Mouse (Mus musculus) intestine, embryonic 14.5 days (tissue): ENCODE measurements around the gene Pla2g6. TPM values are rescaled to one million over a fixed set of nuclear protein-coding genes. Genes with fewer than 3 reads are reported as not detected.

ENCODE experiments used
- ATAC-seq: fragments of 200-750 bp; cut with Nextera tagmentation; replicated peaks from 2 replicates; pipeline ENCODE4 v1.8.0; 2017; ENCODE audit warnings: low read depth, moderate number of reproducible peaks, moderate TSS enrichment, moderate library complexity; ENCODE audit not compliant: low FRiP score, low TSS enrichment
- DNase-seq: peaks from one replicate; pipeline ENCODE4 v3.0.0-alpha.2; 2018; ENCODE audit warnings: low spot score
- H3K27ac ChIP-seq: fragments of 300-500 bp; sonication (generic); 2 replicates; pipeline ENCODE4 v1.5.1; 2014; ENCODE audit warnings: low read depth, mild to moderate bottlenecking, control low read depth
- H3K27me3 ChIP-seq: fragments of 300-500 bp; sonication (generic); replicated peaks from 2 replicates; pipeline ENCODE4 v1.6.1; 2014; ENCODE audit warnings: low read length, control low read depth; ENCODE audit not compliant: control insufficient read depth, insufficient read depth
- H3K36me3 ChIP-seq: fragments of 300-500 bp; sonication (generic); 2 replicates; pipeline ENCODE4 v1.6.1; 2014; ENCODE audit warnings: low read length, control low read depth; ENCODE audit not compliant: control insufficient read depth, insufficient read depth
- H3K4me1 ChIP-seq: fragments of 300-500 bp; sonication (generic); replicated peaks from 2 replicates; pipeline ENCODE4 v1.6.1; 2014; ENCODE audit warnings: low read length, control low read depth, mixed read lengths; ENCODE audit not compliant: control insufficient read depth, insufficient read depth
- H3K4me2 ChIP-seq: fragments of 300-500 bp; sonication (generic); 2 replicates; pipeline ENCODE4 v1.6.1; 2014; ENCODE audit warnings: low read length
- H3K4me3 ChIP-seq: fragments of 300-500 bp; sonication (generic); 2 replicates; pipeline ENCODE4 v1.5.1; 2014; ENCODE audit warnings: low read depth, low read length, control low read depth, mixed read lengths
- H3K9ac ChIP-seq: fragments of 300-500 bp; sonication (generic); 2 replicates; pipeline ENCODE4 v1.6.1; 2014; ENCODE audit warnings: mild to moderate bottlenecking, low read length
- H3K9me3 ChIP-seq: fragments of 300-500 bp; sonication (generic); 2 replicates; pipeline ENCODE4 v1.6.1; 2016; ENCODE audit warnings: low read length, control low read depth; ENCODE audit not compliant: control insufficient read depth
- WGBS: fragments of 180-500 bp; shearing (Covaris S2); extraction: QIAGEN DNeasy Blood & Tissue Kit; methylation state at CpG from one replicate; pipeline ENCODE4 v1.1.7; 2014; 5-methylcytosine and 5-hydroxymethylcytosine counted together
- polyA plus RNA-seq: library from polyadenylated mRNA; unstranded; fragments of >200 nt; fragmentation: Nextera tagmentation; extraction: Ambion mirVana; gene quantifications from 2 replicates; pipeline ENCODE4 v1.2.1, GENCODE M21; 2014

Gene Pla2g6
- polyA plus RNA-seq, 1 experiment from 2014 or later = 20.7 TPM

- 63% methylated on average over 5 of the region's 5 CpGs for WGBS
- no peak overlapping the region for H3K4me2 ChIP-seq
- peaks cover 10% of the 10 kb centered on the region for H3K36me3 ChIP-seq
- H3K4me1 ChIP-seq = no peaks in the 10 kb centered on the region
- no peaks in the 10 kb centered on the region for H3K9me3 ChIP-seq
- no peak overlapping the region for H3K9ac ChIP-seq
- DNase-seq (no peak), ATAC-seq (no peak)
- no peak overlapping the region for H3K27ac ChIP-seq
- no peak overlapping the region for H3K4me3 ChIP-seq
- no peaks in the 10 kb centered on the region for H3K27me3 ChIP-seq
These were observed 45.8 kb downstream of the Pla2g6 start for GRCm38 (mm10) chr15:79282434-79282833.

- Histone ChIP-seq H3K27me3 (no peaks in the 10 kb centered on the region), H3K36me3 (peaks cover 5% of the 10 kb centered on the region; the same call in 1 of the 2 replicates), H3K4me3 (no peak overlapping the region), H3K27ac (no peak overlapping the region), H3K4me1 (no peaks in the 10 kb centered on the region), H3K9ac (no peak overlapping the region), H3K4me2 (no peak overlapping the region), H3K9me3 (no peaks in the 10 kb centered on the region)
- ATAC-seq (no peak; the same call in 1 of the 2 replicates), DNase-seq (no peak)
- 67% methylated on average over 1 of the region's 1 CpGs for WGBS
These were observed 46.8 kb downstream of the Pla2g6 start for GRCm38 (mm10) chr15:79281389-79281788.

GRCm38 (mm10) chr15:79280850-79281249 is 47.3 kb downstream of the Pla2g6 start:
- Histone ChIP-seq H3K27me3 (no peaks in the 10 kb centered on the region), H3K4me1 (no peaks in the 10 kb centered on the region), H3K4me2 (no peak overlapping the region), H3K4me3 (no peak overlapping the region), H3K9ac (no peak overlapping the region), H3K27ac (no peak overlapping the region), H3K9me3 (no peaks in the 10 kb centered on the region), H3K36me3 (no peaks in the 10 kb centered on the region)
- 65% methylated on average over 5 of the region's 5 CpGs for WGBS
- no peak for ATAC-seq
- no peak for DNase-seq

- Histone ChIP-seq H3K9me3 (no peaks in the 10 kb centered on the region), H3K27ac (no peak overlapping the region), H3K4me3 (no peak overlapping the region), H3K36me3 (no peaks in the 10 kb centered on the region), H3K27me3 (no peaks in the 10 kb centered on the region), H3K4me2 (no peak overlapping the region), H3K4me1 (no peaks in the 10 kb centered on the region), H3K9ac (no peak overlapping the region)
- DNase-seq = no peak
- 34% methylated on average over 6 of the region's 6 CpGs for WGBS
- no peak for ATAC-seq
These were observed 48.0 kb downstream of the Pla2g6 start for GRCm38 (mm10) chr15:79280209-79280608.

- H3K4me1 ChIP-seq = no peaks in the 10 kb centered on the region
- no peaks in the 10 kb centered on the region for H3K36me3 ChIP-seq
- H3K4me2 ChIP-seq = no peak overlapping the region
- H3K9ac ChIP-seq = no peak overlapping the region
- no peak for DNase-seq
- H3K27me3 ChIP-seq = no peaks in the 10 kb centered on the region
- H3K4me3 ChIP-seq = no peak overlapping the region
- H3K9me3 ChIP-seq = no peaks in the 10 kb centered on the region
- H3K27ac ChIP-seq = no peak overlapping the region
- WGBS = 74% methylated on average over 10 of the region's 10 CpGs
- no peak for ATAC-seq
These were observed 50.5 kb downstream of the Pla2g6 start for GRCm38 (mm10) chr15:79277728-79278127.

- DNase-seq (no peak), ATAC-seq (no peak)
- no peak overlapping the region for H3K4me3 ChIP-seq
- 0 out of 2 replicates have a peak, but pooled peaks cover 7% of the 10 kb centered on the region for H3K27me3 ChIP-seq
- H3K4me1 ChIP-seq = peaks cover 10% of the 10 kb centered on the region; the same call in 1 of the 2 replicates
- H3K9me3 ChIP-seq = no peaks in the 10 kb centered on the region
- H3K4me2 ChIP-seq = no peak overlapping the region
- no peak overlapping the region for H3K9ac ChIP-seq
- WGBS = 61% methylated on average over 10 of the region's 10 CpGs
- no peak overlapping the region for H3K27ac ChIP-seq
- H3K36me3 ChIP-seq = no peaks in the 10 kb centered on the region
These were observed 55.2 kb downstream of the Pla2g6 start for GRCm38 (mm10) chr15:79273020-79273419.

GRCm38 (mm10) chr15:79271124-79271746 is 57.0 kb downstream of the Pla2g6 start:
- WGBS = 12% methylated on average over 17 of the region's 17 CpGs
- H3K9ac ChIP-seq = no peak overlapping the region
- H3K4me1 ChIP-seq = peaks cover 10% of the 10 kb centered on the region; the same call in 1 of the 2 replicates
- DNase-seq = peak; percentile 77
- no peaks in the 10 kb centered on the region for H3K9me3 ChIP-seq
- H3K4me2 ChIP-seq = peak overlapping the region; percentile 59
- H3K36me3 ChIP-seq = no peaks in the 10 kb centered on the region
- peak; percentile 29; the same call in 1 of the 2 replicates for ATAC-seq
- no peak overlapping the region for H3K27ac ChIP-seq
- H3K27me3 ChIP-seq = 0 out of 2 replicates have a peak, but pooled peaks cover 7% of the 10 kb centered on the region
- 0 out of 2 replicates have a peak overlapping the region, but pooled peaks have one; percentile 29 for H3K4me3 ChIP-seq

- DNase-seq (peak; percentile 79), ATAC-seq (peak; percentile 77; the same call in 1 of the 2 replicates)
- no peak overlapping the region for H3K9ac ChIP-seq
- H3K4me1 ChIP-seq = peaks cover 10% of the 10 kb centered on the region; the same call in 1 of the 2 replicates
- H3K27ac ChIP-seq = peak overlapping the region; percentile 57
- H3K4me3 ChIP-seq = peak overlapping the region; percentile 29
- H3K4me2 ChIP-seq = peak overlapping the region; percentile 59
- no peaks in the 10 kb centered on the region for H3K9me3 ChIP-seq
- WGBS = 3% methylated on average over 32 of the region's 33 CpGs
- no peaks in the 10 kb centered on the region for H3K36me3 ChIP-seq
- H3K27me3 ChIP-seq = 0 out of 2 replicates have a peak, but pooled peaks cover 7% of the 10 kb centered on the region
These were observed 57.7 kb downstream of the Pla2g6 start for GRCm38 (mm10) chr15:79270317-79271123.
